Mouse (Mus musculus): Measurements from ENCODE around the gene Lhb.

GRCm38 (mm10) chr7:45372371-45372770 is 48.2 kb upstream of the Lhb start:
- TF ChIP-seq POLR2A (IDR thresholded peaks at IDR 0.05; ENCODE audit: borderline replicate concordance, control insufficient read depth, low read depth, low read length) (no peak), CTCF (IDR thresholded peaks at IDR 0.05; ENCODE audit: control insufficient read depth, insufficient read depth, low read length) (no peak)

Measured in bone marrow, adult 2 months (tissue).